Mouse (Mus musculus) B cell, adult 2 months (primary cell): ENCODE measurements around the gene Gnl3l.

Experiments used
- DNase-seq, 2 experiments: peaks; one replicate each; pipeline ENCODE4 v3.0.0; 2022

The Gnl3l gene

GRCm38 (mm10) chrX:150956016-150956415 lies 61.1 kb downstream of the Gnl3l start:
- no peak for DNase-seq

- DNase-seq = no peak
Observed at GRCm38 (mm10) chrX:150955441-150955840, 61.7 kb downstream of the Gnl3l start.

- no peak for DNase-seq
Observed at GRCm38 (mm10) chrX:150954721-150955120, 62.4 kb downstream of the Gnl3l start.
